Mouse (Mus musculus) olfactory bulb, adult 2 months (tissue): ENCODE data around the gene Gsdme.

Experiments used
- CTCF ChIP-seq: fragments of 200-500 bp; IDR thresholded peaks from 2 replicates; pipeline ENCODE4 v1.5.1; 2012; ENCODE audit warnings: low read depth, mild to moderate bottlenecking, low read length, moderate library complexity; ENCODE audit not compliant: insufficient read depth
- POLR2A ChIP-seq: fragments of 200-500 bp; IDR thresholded peaks from 2 replicates; pipeline ENCODE4 v1.6.1; 2012; ENCODE audit warnings: mild to moderate bottlenecking, low read depth, low read length, moderate library complexity; ENCODE audit not compliant: insufficient read depth

- TF ChIP-seq POLR2A, result no peak
- TF ChIP-seq CTCF, result no peak
These were observed 25.7 kb downstream of the Gsdme start for GRCm38 (mm10) chr6:50237963-50238362.
